8 mouse cellular contexts compared by ENCODE assay signal in genomic region chr3:94310491-94310890, GRCm38 (mm10). TPM values are rescaled to one million over a fixed set of nuclear protein-coding genes. Genes with fewer than 3 reads are reported as not detected.
A peak's percentile ranks its signal among the peaks of the same experiment; 100 is the strongest.
DNase-seq lines count a peak whose midpoint lies in the region; ATAC-seq lines count a peak whose summit lies in the region.

No protein-coding gene starts in this region.

- peak overlapping the region; percentile 74 for H3K4me2 ChIP-seq in limb, embryonic 11.5 days (ENCODE audit: low read depth, severe bottlenecking)
- peak overlapping the region; percentile 68 for H3K4me2 ChIP-seq in stomach, embryonic 15.5 days

- ATAC-seq in CD4-positive, CD25-positive, alpha-beta regulatory T cell, adult 4 months, result no peak
- no peak for ATAC-seq in megakaryocyte, adult 5-6 weeks (ENCODE audit: poor library complexity, severe bottlenecking)
- no peak for ATAC-seq in limb, embryonic 11.5 days (ENCODE audit: insufficient number of reproducible peaks, low FRiP score, low TSS enrichment, low read depth)
- ATAC-seq in stomach, embryonic 15.5 days (ENCODE audit: insufficient read depth, low FRiP score, low read depth), result no peak
- no peak for ATAC-seq in monocyte, adult 5-6 weeks (replicated peaks; ENCODE audit: insufficient number of reproducible peaks, low FRiP score, low TSS enrichment, poor library complexity, severe bottlenecking)
- ATAC-seq in activated CD4-positive, CD25-positive, alpha-beta regulatory T cell, adult 4 months, result no peak

- DNase-seq in CD4-positive, CD25-positive, alpha-beta regulatory T cell, adult 2 months (ENCODE audit: low read depth, low spot score), result peak; percentile 6
- no peak for DNase-seq in limb, embryonic 11.5 days (ENCODE audit: low spot score)

- H3K27me3 ChIP-seq in megakaryocyte, embryonic 14.5 days (replicated peaks), result no peaks in the 10 kb centered on the region
- no peaks in the 10 kb centered on the region for H3K27me3 ChIP-seq in limb, embryonic 11.5 days (ENCODE audit: control insufficient read depth, insufficient read depth, low read length)
- H3K27me3 ChIP-seq in stomach, embryonic 15.5 days (replicated peaks), result no peaks in the 10 kb centered on the region

- peak overlapping the region; percentile 94 for H3K4me3 ChIP-seq in megakaryocyte, embryonic 14.5 days (replicated peaks)
- peak overlapping the region; percentile 46 for H3K4me3 ChIP-seq in limb, embryonic 11.5 days (ENCODE audit: low read depth, low read length)
- H3K4me3 ChIP-seq in stomach, embryonic 15.5 days (replicated peaks), result peak overlapping the region; percentile 70

- peak overlapping the region; percentile 41 for H3K9ac ChIP-seq in limb, embryonic 11.5 days (ENCODE audit: low read length)
- peak overlapping the region; percentile 53; the same call in 1 of the 2 replicates for H3K9ac ChIP-seq in stomach, embryonic 15.5 days

- H3K36me3 ChIP-seq in megakaryocyte, embryonic 14.5 days (replicated peaks; ENCODE audit: low read length), result no peaks in the 10 kb centered on the region
- no peaks in the 10 kb centered on the region for H3K36me3 ChIP-seq in limb, embryonic 11.5 days (ENCODE audit: control insufficient read depth, insufficient read depth, low read length)
- H3K36me3 ChIP-seq in stomach, embryonic 15.5 days, result no peaks in the 10 kb centered on the region

- no peaks in the 10 kb centered on the region for H3K9me3 ChIP-seq in megakaryocyte, embryonic 14.5 days
- no peaks in the 10 kb centered on the region for H3K9me3 ChIP-seq in limb, embryonic 11.5 days (ENCODE audit: control insufficient read depth, low read length)
- no peaks in the 10 kb centered on the region for H3K9me3 ChIP-seq in stomach, embryonic 15.5 days

- 51% methylated on average over 7 of the region's 7 CpGs for WGBS in limb, embryonic 11.5 days
- WGBS in stomach, embryonic 15.5 days, result 47% methylated on average over 7 of the region's 7 CpGs

- no peak overlapping the region; the same call in 1 of the 2 replicates for H3K27ac ChIP-seq in limb, embryonic 11.5 days (replicated peaks; ENCODE audit: low read depth, low read length)
- H3K27ac ChIP-seq in stomach, embryonic 15.5 days, result peak overlapping the region; percentile 92

- H3K4me1 ChIP-seq in megakaryocyte, embryonic 14.5 days, result peaks cover 25% of the 10 kb centered on the region
- H3K4me1 ChIP-seq in limb, embryonic 11.5 days (ENCODE audit: control insufficient read depth, insufficient read depth, low read length), result no peaks in the 10 kb centered on the region
- 0 out of 2 replicates have a peak, but pooled peaks cover 2% of the 10 kb centered on the region for H3K4me1 ChIP-seq in stomach, embryonic 15.5 days

RNA-seq across cellular contexts. Expression of gene Them4, which starts 0.6 kb away (rescaled TPM):
- polyA plus RNA-seq in CD4-positive, CD25-positive, alpha-beta regulatory T cell, adult 4 months (2017; shearing (Covaris generic)), result 10 to 100 TPM in 1 of 2 experiments, 1 to 10 TPM in 1; 9.9 to 11.9 TPM
- 2.1 TPM in 1 of 2 replicates, not detected in the other for polyA plus RNA-seq in megakaryocyte, embryonic 14.5 days (2012; ENCODE audit: insufficient read depth, low replicate concordance)
- 2.9 and 3.5 TPM in 2 replicates for total RNA-seq in megakaryocyte, adult 5-6 weeks (2015)
- 1.8 and 2.9 TPM in 2 replicates for total RNA-seq in megakaryocyte, adult 5-6 weeks (2017)
- polyA plus RNA-seq in limb, embryonic 11.5 days (2014; fragmentation: Nextera tagmentation; extraction: Ambion mirVana), result 8.1 and 9.1 TPM in 2 replicates
- polyA plus RNA-seq in stomach, embryonic 15.5 days (2015; fragmentation: Nextera tagmentation; extraction: Ambion mirVana), result 11.2 and 11.9 TPM in 2 replicates
- 1.9 to 5.4 TPM (median 3.7 TPM) in 3 replicates for total RNA-seq in monocyte, adult 5-6 weeks (2017)
- 1 to 10 TPM; 6.3 to 8.2 TPM for polyA plus RNA-seq in activated CD4-positive, CD25-positive, alpha-beta regulatory T cell, adult 4 months (2017; shearing (Covaris generic))

RNA-seq across cellular contexts. Expression of gene Them5, which starts 31.4 kb away (rescaled TPM):
- not detected for polyA plus RNA-seq in CD4-positive, CD25-positive, alpha-beta regulatory T cell, adult 4 months (2017; shearing (Covaris generic))
- polyA plus RNA-seq in megakaryocyte, embryonic 14.5 days (2012; ENCODE audit: insufficient read depth, low replicate concordance), result not detected in 2 replicates
- total RNA-seq in megakaryocyte, adult 5-6 weeks (2015), result not detected in 2 replicates
- total RNA-seq in megakaryocyte, adult 5-6 weeks (2017), result not detected in 2 replicates
- not detected in 2 replicates for polyA plus RNA-seq in limb, embryonic 11.5 days (2014; fragmentation: Nextera tagmentation; extraction: Ambion mirVana)
- 5.2 and 10.4 TPM in 2 replicates for polyA plus RNA-seq in stomach, embryonic 15.5 days (2015; fragmentation: Nextera tagmentation; extraction: Ambion mirVana)
- total RNA-seq in monocyte, adult 5-6 weeks (2017), result not detected in 3 replicates
- polyA plus RNA-seq in activated CD4-positive, CD25-positive, alpha-beta regulatory T cell, adult 4 months (2017; shearing (Covaris generic)), result not detected

RNA-seq across cellular contexts. Expression of gene Gm4778, which starts 46.7 kb away (rescaled TPM):
- polyA plus RNA-seq in CD4-positive, CD25-positive, alpha-beta regulatory T cell, adult 4 months (2017; shearing (Covaris generic)), result not detected
- not detected in 2 replicates for polyA plus RNA-seq in megakaryocyte, embryonic 14.5 days (2012; ENCODE audit: insufficient read depth, low replicate concordance)
- not detected in 2 replicates for total RNA-seq in megakaryocyte, adult 5-6 weeks (2015)
- total RNA-seq in megakaryocyte, adult 5-6 weeks (2017), result not detected in 2 replicates
- polyA plus RNA-seq in limb, embryonic 11.5 days (2014; fragmentation: Nextera tagmentation; extraction: Ambion mirVana), result not detected in 2 replicates
- polyA plus RNA-seq in stomach, embryonic 15.5 days (2015; fragmentation: Nextera tagmentation; extraction: Ambion mirVana), result not detected in 2 replicates
- total RNA-seq in monocyte, adult 5-6 weeks (2017), result not detected in 3 replicates
- not detected for polyA plus RNA-seq in activated CD4-positive, CD25-positive, alpha-beta regulatory T cell, adult 4 months (2017; shearing (Covaris generic))

RNA-seq across cellular contexts. Expression of gene C2cd4d, which starts 51.7 kb away (rescaled TPM):
- polyA plus RNA-seq in CD4-positive, CD25-positive, alpha-beta regulatory T cell, adult 4 months (2017; shearing (Covaris generic)), result not detected
- not detected in 2 replicates for polyA plus RNA-seq in megakaryocyte, embryonic 14.5 days (2012; ENCODE audit: insufficient read depth, low replicate concordance)
- not detected in 2 replicates for total RNA-seq in megakaryocyte, adult 5-6 weeks (2015)
- not detected in 2 replicates for total RNA-seq in megakaryocyte, adult 5-6 weeks (2017)
- polyA plus RNA-seq in limb, embryonic 11.5 days (2014; fragmentation: Nextera tagmentation; extraction: Ambion mirVana), result 1.0 and 1.2 TPM in 2 replicates
- polyA plus RNA-seq in stomach, embryonic 15.5 days (2015; fragmentation: Nextera tagmentation; extraction: Ambion mirVana), result 1.4 and 2.0 TPM in 2 replicates
- total RNA-seq in monocyte, adult 5-6 weeks (2017), result not detected in 3 replicates
- polyA plus RNA-seq in activated CD4-positive, CD25-positive, alpha-beta regulatory T cell, adult 4 months (2017; shearing (Covaris generic)), result not detected
